Mouse (Mus musculus): Measurements from ENCODE around the gene Gamt. TPM values are rescaled to one million over a fixed set of nuclear protein-coding genes. Genes with fewer than 3 reads are reported as not detected.

Gene Gamt
- polyA plus RNA-seq, 1 experiment from 2014 or later = 59.0 TPM

DNA sequence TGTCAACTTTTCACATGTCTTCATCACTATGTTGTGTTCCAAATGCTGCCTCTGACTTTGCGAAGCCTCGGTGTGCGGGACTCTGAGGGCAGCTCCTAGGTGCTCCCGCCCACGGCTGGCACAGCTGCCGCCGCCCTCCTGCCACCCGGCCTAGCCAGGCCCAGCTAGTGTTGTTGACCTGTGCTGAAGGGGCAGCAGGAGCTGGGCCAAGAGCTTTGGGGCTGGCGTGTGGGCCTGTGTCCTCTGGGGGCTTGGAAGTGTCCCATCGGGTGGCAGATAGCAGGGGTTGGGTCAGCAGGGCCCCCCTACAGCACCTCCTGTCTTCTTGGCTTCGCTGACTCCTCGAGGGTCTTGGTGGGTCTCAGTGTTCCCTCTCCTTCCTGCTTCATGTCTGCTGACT is 18.5 kb upstream of the Gamt start:
- peaks cover 7% of the 10 kb centered on the region; the same call in 1 of the 2 replicates for H3K4me1 ChIP-seq (ENCODE audit: control insufficient read depth, insufficient read depth, low read length)
- H3K27ac ChIP-seq (ENCODE audit: low read depth, low read length) = no peak overlapping the region
- H3K9me3 ChIP-seq (replicated peaks; ENCODE audit: control insufficient read depth, low read length) = no peaks in the 10 kb centered on the region
- H3K9ac ChIP-seq (ENCODE audit: low read depth, low read length) = no peak overlapping the region
- no peaks in the 10 kb centered on the region for H3K27me3 ChIP-seq (ENCODE audit: control insufficient read depth, insufficient read depth, low read length)
- H3K4me2 ChIP-seq = no peak overlapping the region
- peaks cover 70% of the 10 kb centered on the region for H3K36me3 ChIP-seq (ENCODE audit: control insufficient read depth, insufficient read depth, low read length)
- ATAC-seq (replicated peaks; ENCODE audit: insufficient number of reproducible peaks, low FRiP score, low TSS enrichment) = no peak
- WGBS (ENCODE audit: insufficient replicate concordance) = 95% methylated on average over 12 of the region's 12 CpGs
- H3K4me3 ChIP-seq (ENCODE audit: low read depth, low read length) = no peak overlapping the region

DNA sequence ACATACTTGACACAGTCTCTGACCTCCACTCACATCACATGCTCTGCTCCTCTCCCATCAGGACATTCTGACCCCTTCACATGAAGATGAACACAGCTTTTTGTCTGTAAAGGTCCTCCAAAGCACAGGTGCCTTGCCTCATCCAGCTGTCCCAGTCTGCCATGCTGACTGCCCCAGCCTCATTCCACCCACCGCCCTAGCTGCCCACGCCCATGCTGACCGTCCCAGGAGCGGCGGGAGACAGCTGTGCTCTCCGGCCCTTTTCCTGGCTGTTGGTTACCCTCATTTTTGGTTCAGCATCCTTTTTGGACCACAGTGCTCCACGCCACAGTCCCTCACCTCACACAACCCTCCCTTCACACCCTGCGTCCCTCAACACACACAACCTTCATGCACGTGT is 17.6 kb upstream of the Gamt start:
- Histone ChIP-seq H3K9ac (ENCODE audit: low read depth, low read length) (no peak overlapping the region), H3K4me1 (ENCODE audit: control insufficient read depth, insufficient read depth, low read length) (peaks cover 8% of the 10 kb centered on the region; the same call in 1 of the 2 replicates), H3K36me3 (ENCODE audit: control insufficient read depth, insufficient read depth, low read length) (peaks cover 64% of the 10 kb centered on the region), H3K9me3 (replicated peaks; ENCODE audit: control insufficient read depth, low read length) (no peaks in the 10 kb centered on the region), H3K27ac (ENCODE audit: low read depth, low read length) (no peak overlapping the region), H3K4me3 (ENCODE audit: low read depth, low read length) (no peak overlapping the region), H3K27me3 (ENCODE audit: control insufficient read depth, insufficient read depth, low read length) (no peaks in the 10 kb centered on the region), H3K4me2 (no peak overlapping the region)
- no peak for ATAC-seq (replicated peaks; ENCODE audit: insufficient number of reproducible peaks, low FRiP score, low TSS enrichment)
- WGBS (ENCODE audit: insufficient replicate concordance) = 94% methylated on average over 9 of the region's 9 CpGs

DNA sequence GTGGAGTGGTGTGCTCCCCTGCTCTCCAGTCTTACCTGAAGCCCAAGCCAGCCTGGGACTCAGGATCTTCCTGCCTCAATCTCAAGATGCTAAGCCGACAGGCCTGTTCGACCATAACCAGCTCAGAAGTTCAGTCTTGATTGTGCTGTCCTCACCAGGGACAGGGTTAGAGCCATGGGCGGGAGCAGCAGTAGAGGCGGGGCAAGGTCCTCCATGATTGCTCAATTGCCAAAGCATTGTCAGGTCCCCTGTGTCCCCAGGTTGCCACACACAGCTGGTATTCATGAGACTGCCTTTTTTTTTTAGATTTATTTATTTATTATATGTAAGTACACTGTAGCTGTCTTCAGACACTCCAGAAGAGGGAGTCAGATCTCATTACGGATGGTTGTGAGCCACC is 15.4 kb upstream of the Gamt start:
- H3K27ac ChIP-seq (ENCODE audit: low read depth, low read length) = no peak overlapping the region
- ATAC-seq (replicated peaks; ENCODE audit: insufficient number of reproducible peaks, low FRiP score, low TSS enrichment) = no peak
- H3K9ac ChIP-seq (ENCODE audit: low read depth, low read length) = no peak overlapping the region
- WGBS (ENCODE audit: insufficient replicate concordance) = 93% methylated on average over 5 of the region's 5 CpGs
- H3K36me3 ChIP-seq (ENCODE audit: control insufficient read depth, insufficient read depth, low read length) = peaks cover 50% of the 10 kb centered on the region
- no peaks in the 10 kb centered on the region for H3K27me3 ChIP-seq (ENCODE audit: control insufficient read depth, insufficient read depth, low read length)
- H3K4me1 ChIP-seq (ENCODE audit: control insufficient read depth, insufficient read depth, low read length) = peaks cover 8% of the 10 kb centered on the region
- H3K4me2 ChIP-seq = no peak overlapping the region
- H3K4me3 ChIP-seq (ENCODE audit: low read depth, low read length) = no peak overlapping the region
- no peaks in the 10 kb centered on the region for H3K9me3 ChIP-seq (replicated peaks; ENCODE audit: control insufficient read depth, low read length)

DNA sequence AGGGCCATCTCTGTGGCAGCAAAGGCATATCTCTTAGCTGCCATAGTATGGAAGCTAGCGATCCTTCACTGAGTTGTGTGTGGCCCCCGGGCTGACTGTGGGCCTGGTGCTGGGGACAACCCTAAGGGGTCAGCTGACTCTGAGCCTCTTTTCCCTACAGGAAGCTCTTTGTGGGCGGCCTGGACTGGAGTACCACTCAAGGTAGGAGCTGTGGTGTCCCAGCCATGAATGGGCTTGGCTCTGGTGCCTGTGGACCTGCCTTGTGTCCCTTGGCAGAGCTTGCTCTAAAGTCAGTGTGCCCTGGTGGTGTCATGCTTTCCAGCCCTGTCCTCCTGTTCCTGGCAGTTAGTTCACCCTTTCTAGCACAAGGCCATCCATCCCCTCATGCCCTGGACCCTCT is 13.0 kb upstream of the Gamt start:
- H3K27me3 ChIP-seq (ENCODE audit: control insufficient read depth, insufficient read depth, low read length) = no peaks in the 10 kb centered on the region
- H3K9ac ChIP-seq (ENCODE audit: low read depth, low read length) = 0 out of 2 replicates have a peak overlapping the region, but pooled peaks have one; percentile 10
- peaks cover 33% of the 10 kb centered on the region for H3K36me3 ChIP-seq (ENCODE audit: control insufficient read depth, insufficient read depth, low read length)
- H3K4me3 ChIP-seq (ENCODE audit: low read depth, low read length) = no peak overlapping the region
- no peak for ATAC-seq (replicated peaks; ENCODE audit: insufficient number of reproducible peaks, low FRiP score, low TSS enrichment)
- H3K4me2 ChIP-seq = no peak overlapping the region
- H3K9me3 ChIP-seq (replicated peaks; ENCODE audit: control insufficient read depth, low read length) = no peaks in the 10 kb centered on the region
- no peak overlapping the region for H3K27ac ChIP-seq (ENCODE audit: low read depth, low read length)
- H3K4me1 ChIP-seq (ENCODE audit: control insufficient read depth, insufficient read depth, low read length) = peaks cover 23% of the 10 kb centered on the region
- 81% methylated on average over 3 of the region's 3 CpGs for WGBS (ENCODE audit: insufficient replicate concordance)

DNA sequence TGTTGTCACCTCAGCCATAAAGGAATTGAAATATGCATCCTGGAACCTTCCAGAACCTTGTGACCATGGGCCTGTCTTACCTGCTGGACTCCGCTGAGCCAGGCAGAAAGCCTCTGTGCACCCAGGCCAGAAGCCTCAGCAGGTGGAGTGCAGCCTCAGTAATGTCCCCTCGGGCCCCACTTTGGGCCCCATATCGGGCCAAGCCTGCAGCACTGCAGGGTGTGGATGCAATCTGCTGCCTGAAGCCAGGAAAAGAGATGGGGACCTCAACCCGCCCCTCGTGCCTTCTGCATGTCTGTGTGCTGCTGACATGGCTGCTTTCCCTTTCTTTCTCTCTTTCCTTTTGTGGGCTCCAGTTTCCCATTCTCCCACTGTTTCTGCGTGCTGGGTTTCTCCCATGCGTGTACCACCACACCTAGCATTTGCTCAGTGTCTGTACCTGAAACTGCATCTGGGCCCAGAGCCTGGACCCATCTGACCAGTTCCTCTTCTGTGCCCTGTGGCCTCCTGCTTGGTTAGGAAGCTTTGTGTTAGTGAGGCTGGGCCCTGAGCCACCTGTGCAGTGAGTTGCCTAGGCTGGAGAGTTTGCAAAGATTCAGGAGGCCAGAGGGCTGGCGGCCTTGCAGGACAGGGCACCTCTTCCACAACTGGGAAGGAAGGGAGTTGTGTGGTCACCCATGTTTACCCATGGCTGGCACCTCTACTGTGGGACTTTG is 11.2 kb upstream of the Gamt start:
- no peak overlapping the region for H3K4me3 ChIP-seq (ENCODE audit: low read depth, low read length)
- no peak overlapping the region for H3K9ac ChIP-seq (ENCODE audit: low read depth, low read length)
- no peaks in the 10 kb centered on the region for H3K27me3 ChIP-seq (ENCODE audit: control insufficient read depth, insufficient read depth, low read length)
- ATAC-seq (replicated peaks; ENCODE audit: insufficient number of reproducible peaks, low FRiP score, low TSS enrichment) = no peak
- H3K4me1 ChIP-seq (ENCODE audit: control insufficient read depth, insufficient read depth, low read length) = peaks cover 34% of the 10 kb centered on the region
- H3K36me3 ChIP-seq (ENCODE audit: control insufficient read depth, insufficient read depth, low read length) = peaks cover 21% of the 10 kb centered on the region
- H3K27ac ChIP-seq (ENCODE audit: low read depth, low read length) = no peak overlapping the region
- no peak overlapping the region; the same call in 1 of the 2 replicates for H3K4me2 ChIP-seq
- 86% methylated on average over 8 of the region's 8 CpGs for WGBS (ENCODE audit: insufficient replicate concordance)
- H3K9me3 ChIP-seq (replicated peaks; ENCODE audit: control insufficient read depth, low read length) = no peaks in the 10 kb centered on the region

DNA sequence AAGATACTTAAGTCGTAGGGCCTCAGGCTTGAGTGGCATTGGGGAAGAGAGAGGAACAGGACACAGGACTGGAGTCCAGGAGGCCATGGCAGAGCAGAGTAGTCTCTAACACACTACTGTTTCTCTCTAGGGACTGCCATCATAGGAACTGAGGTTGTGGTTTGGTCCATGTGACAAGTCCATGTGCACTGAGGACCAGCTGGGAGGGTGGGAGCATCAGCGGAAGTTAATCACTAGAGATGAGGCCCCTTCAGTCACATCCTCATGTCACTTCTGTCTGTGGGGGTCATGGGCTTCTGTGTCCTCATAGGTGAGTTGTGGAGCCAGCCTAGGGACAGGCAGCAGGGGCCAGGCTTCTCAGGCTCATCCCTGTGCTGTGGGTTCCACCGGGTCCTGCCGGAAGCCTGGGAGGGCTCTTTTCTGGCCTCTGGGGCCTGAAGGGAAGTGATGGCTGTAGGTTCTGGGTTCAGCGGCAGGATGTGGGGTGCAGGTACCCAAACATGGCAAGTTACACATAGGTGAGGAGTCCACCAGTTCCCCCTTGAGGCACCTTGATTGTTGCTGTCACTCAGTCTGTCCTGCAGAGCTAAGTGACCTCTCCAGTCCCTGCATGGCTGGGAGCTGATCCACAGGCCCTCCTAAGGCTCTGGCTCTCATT is 10.5 kb upstream of the Gamt start:
- H3K36me3 ChIP-seq (ENCODE audit: control insufficient read depth, insufficient read depth, low read length) = peaks cover 20% of the 10 kb centered on the region
- H3K27me3 ChIP-seq (ENCODE audit: control insufficient read depth, insufficient read depth, low read length) = no peaks in the 10 kb centered on the region
- H3K27ac ChIP-seq (ENCODE audit: low read depth, low read length) = no peak overlapping the region
- no peak for ATAC-seq (replicated peaks; ENCODE audit: insufficient number of reproducible peaks, low FRiP score, low TSS enrichment)
- H3K4me3 ChIP-seq (ENCODE audit: low read depth, low read length) = no peak overlapping the region
- WGBS (ENCODE audit: insufficient replicate concordance) = 80% methylated on average over 5 of the region's 5 CpGs
- peak overlapping the region; percentile 12; the same call in 1 of the 2 replicates for H3K4me2 ChIP-seq
- H3K9ac ChIP-seq (ENCODE audit: low read depth, low read length) = no peak overlapping the region
- no peaks in the 10 kb centered on the region for H3K9me3 ChIP-seq (replicated peaks; ENCODE audit: control insufficient read depth, low read length)
- H3K4me1 ChIP-seq (ENCODE audit: control insufficient read depth, insufficient read depth, low read length) = peaks cover 41% of the 10 kb centered on the region

DNA sequence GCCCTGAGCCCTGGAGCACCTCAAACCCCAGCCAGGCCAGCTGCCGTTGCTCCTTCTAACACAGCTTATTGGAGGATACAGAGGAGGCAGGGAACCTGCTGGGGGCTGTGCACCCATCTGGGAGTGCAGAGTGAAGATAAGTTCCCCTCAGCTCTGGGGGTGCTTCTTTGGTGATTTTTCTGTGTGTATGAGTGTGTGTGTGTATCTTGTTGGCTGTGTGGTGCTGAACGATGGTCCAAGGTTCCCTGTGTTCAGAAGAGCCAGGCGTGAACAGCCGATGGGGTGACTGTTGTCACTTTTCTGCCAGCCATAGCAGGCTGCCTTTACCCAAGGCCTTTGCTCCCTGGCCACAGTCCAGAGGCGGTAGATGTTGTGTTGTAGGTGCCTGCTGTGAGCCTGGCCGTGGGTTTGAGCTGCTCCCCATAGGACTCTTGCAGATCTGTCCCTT is 9.9 kb upstream of the Gamt start:
- 74% methylated on average over 6 of the region's 6 CpGs for whole genome bisulfite sequencing (ENCODE audit: insufficient replicate concordance)
- H3K27ac ChIP-seq (ENCODE audit: low read depth, low read length) = no peak overlapping the region
- H3K9ac ChIP-seq (ENCODE audit: low read depth, low read length) = 0 out of 2 replicates have a peak overlapping the region, but pooled peaks have one; percentile 23
- H3K27me3 ChIP-seq (ENCODE audit: control insufficient read depth, insufficient read depth, low read length) = no peaks in the 10 kb centered on the region
- 0 out of 2 replicates have a peak overlapping the region, but pooled peaks have one; percentile 12 for H3K4me2 ChIP-seq
- no peak for ATAC-seq (replicated peaks; ENCODE audit: insufficient number of reproducible peaks, low FRiP score, low TSS enrichment)
- peaks cover 20% of the 10 kb centered on the region for H3K36me3 ChIP-seq (ENCODE audit: control insufficient read depth, insufficient read depth, low read length)
- H3K9me3 ChIP-seq (replicated peaks; ENCODE audit: control insufficient read depth, low read length) = no peaks in the 10 kb centered on the region
- H3K4me3 ChIP-seq (ENCODE audit: low read depth, low read length) = no peak overlapping the region
- H3K4me1 ChIP-seq (ENCODE audit: control insufficient read depth, insufficient read depth, low read length) = peaks cover 46% of the 10 kb centered on the region

DNA sequence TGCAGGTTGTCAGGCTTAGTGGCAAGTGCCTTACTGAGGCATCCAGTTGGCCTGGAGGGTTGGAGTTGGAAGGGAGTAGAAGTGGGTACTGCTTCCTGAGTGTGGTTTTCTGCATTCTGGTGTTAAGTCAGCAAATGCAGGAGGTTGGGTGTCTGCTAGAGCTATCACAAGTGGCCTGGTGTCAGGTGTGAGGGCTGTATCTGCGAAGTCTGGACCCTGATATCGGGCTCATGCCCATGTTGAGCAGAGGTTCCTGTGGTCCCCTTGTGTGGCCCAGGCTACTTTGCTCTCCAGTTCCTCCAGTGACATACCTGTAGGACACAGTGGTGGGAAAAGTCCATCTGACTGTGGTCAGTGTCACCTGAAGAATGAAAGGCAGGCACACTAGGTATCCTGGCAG is 9.3 kb upstream of the Gamt start:
- no peak for ATAC-seq (replicated peaks; ENCODE audit: insufficient number of reproducible peaks, low FRiP score, low TSS enrichment)
- Histone ChIP-seq H3K4me2 (0 out of 2 replicates have a peak overlapping the region, but pooled peaks have one; percentile 14), H3K9ac (ENCODE audit: low read depth, low read length) (peak overlapping the region; percentile 23; the same call in 1 of the 2 replicates), H3K4me3 (ENCODE audit: low read depth, low read length) (no peak overlapping the region), H3K4me1 (ENCODE audit: control insufficient read depth, insufficient read depth, low read length) (peaks cover 49% of the 10 kb centered on the region), H3K36me3 (ENCODE audit: control insufficient read depth, insufficient read depth, low read length) (peaks cover 17% of the 10 kb centered on the region), H3K9me3 (replicated peaks; ENCODE audit: control insufficient read depth, low read length) (no peaks in the 10 kb centered on the region), H3K27ac (ENCODE audit: low read depth, low read length) (no peak overlapping the region), H3K27me3 (ENCODE audit: control insufficient read depth, insufficient read depth, low read length) (no peaks in the 10 kb centered on the region)
- 73% methylated on average over 2 of the region's 2 CpGs for WGBS (ENCODE audit: insufficient replicate concordance)

Measured in heart, embryonic 11.5 days (tissue).